Mouse (Mus musculus) midbrain, embryonic 16.5 days (tissue): ENCODE data around the gene Meiob. TPM values are rescaled to one million over a fixed set of nuclear protein-coding genes. Genes with fewer than 3 reads are reported as not detected.

ENCODE experiments used
- ATAC-seq: fragments of 200-750 bp; cut with Nextera tagmentation; 2 replicates; pipeline ENCODE4 v1.8.0; 2017; ENCODE audit warnings: moderate TSS enrichment
- H3K27ac ChIP-seq: fragments of 300-500 bp; sonication (generic); 2 replicates; pipeline ENCODE4 v1.5.1; 2014; ENCODE audit warnings: mild to moderate bottlenecking, low read length, mixed read lengths
- H3K27me3 ChIP-seq: fragments of 300-500 bp; sonication (generic); 2 replicates; pipeline ENCODE4 v1.6.1; 2014; ENCODE audit warnings: low read depth, low read length, mixed read lengths; ENCODE audit not compliant: control insufficient read depth, insufficient read depth
- H3K36me3 ChIP-seq: fragments of 300-500 bp; sonication (generic); 2 replicates; pipeline ENCODE4 v1.6.1; 2014; ENCODE audit warnings: mild to moderate bottlenecking, low read length, moderate library complexity, mixed read lengths; ENCODE audit not compliant: control insufficient read depth, insufficient read depth
- H3K4me1 ChIP-seq: fragments of 300-500 bp; sonication (generic); 2 replicates; pipeline ENCODE4 v1.6.1; 2014; ENCODE audit warnings: mild to moderate bottlenecking, low read length, mixed read lengths; ENCODE audit not compliant: control insufficient read depth, insufficient read depth
- H3K4me2 ChIP-seq: fragments of 300-500 bp; sonication (generic); 2 replicates; pipeline ENCODE4 v1.6.1; 2014; ENCODE audit warnings: mild to moderate bottlenecking, low read length, mixed read lengths
- H3K4me3 ChIP-seq: fragments of 300-500 bp; sonication (generic); 2 replicates; pipeline ENCODE4 v1.5.1; 2014; ENCODE audit warnings: low read depth, mild to moderate bottlenecking, low read length, moderate library complexity, mixed read lengths
- H3K9ac ChIP-seq: fragments of 300-500 bp; sonication (generic); 2 replicates; pipeline ENCODE4 v1.6.1; 2014; ENCODE audit warnings: low read depth, low read length, mixed read lengths
- H3K9me3 ChIP-seq: fragments of 300-500 bp; sonication (generic); replicated peaks from 2 replicates; pipeline ENCODE4 v1.6.1; 2014; ENCODE audit warnings: mild to moderate bottlenecking, low read length, mixed read lengths; ENCODE audit not compliant: control insufficient read depth, poor library complexity, severe bottlenecking
- WGBS: fragments of 180-500 bp; shearing (Covaris S2); extraction: QIAGEN DNeasy Blood & Tissue Kit; methylation state at CpG from one replicate; pipeline ENCODE4 v1.1.7; 2014; 5-methylcytosine and 5-hydroxymethylcytosine counted together
- polyA plus RNA-seq: library from polyadenylated mRNA; unstranded; fragments of >200 nt; fragmentation: Nextera tagmentation; extraction: Ambion mirVana; gene quantifications from 2 replicates; pipeline ENCODE4 v1.2.1, GENCODE M21; 2015

The Meiob gene
- polyA plus RNA-seq, 1 experiment from 2014 or later, result not detected

GRCm38 (mm10) chr17:24812215-24812614 lies 8.1 kb downstream of the Meiob start:
- Histone ChIP-seq H3K9me3 (no peaks in the 10 kb centered on the region), H3K4me3 (no peak overlapping the region), H3K36me3 (no peaks in the 10 kb centered on the region), H3K4me1 (no peaks in the 10 kb centered on the region), H3K27me3 (peaks cover 3% of the 10 kb centered on the region; the same call in 1 of the 2 replicates), H3K9ac (no peak overlapping the region), H3K27ac (no peak overlapping the region), H3K4me2 (no peak overlapping the region)
- WGBS, result 35% methylated on average over 2 of the region's 2 CpGs
- no peak for ATAC-seq

GRCm38 (mm10) chr17:24815256-24815655 lies 11.2 kb downstream of the Meiob start:
- ATAC-seq, result no peak
- WGBS, result 80% methylated on average over 5 of the region's 5 CpGs
- no peaks in the 10 kb centered on the region for H3K36me3 ChIP-seq
- no peak overlapping the region for H3K27ac ChIP-seq
- H3K4me2 ChIP-seq, result no peak overlapping the region
- H3K4me3 ChIP-seq, result no peak overlapping the region
- H3K9me3 ChIP-seq, result no peaks in the 10 kb centered on the region
- H3K27me3 ChIP-seq, result peaks cover 2% of the 10 kb centered on the region; the same call in 1 of the 2 replicates
- H3K4me1 ChIP-seq, result no peaks in the 10 kb centered on the region
- H3K9ac ChIP-seq, result no peak overlapping the region

- ATAC-seq, result no peak
- Histone ChIP-seq H3K9me3 (no peaks in the 10 kb centered on the region), H3K36me3 (no peaks in the 10 kb centered on the region), H3K27ac (no peak overlapping the region), H3K4me2 (no peak overlapping the region), H3K4me1 (no peaks in the 10 kb centered on the region), H3K4me3 (no peak overlapping the region), H3K27me3 (peaks cover 4% of the 10 kb centered on the region; the same call in 1 of the 2 replicates), H3K9ac (no peak overlapping the region)
- WGBS, result 49% methylated on average over 1 of the region's 1 CpGs
Measured at GRCm38 (mm10) chr17:24817503-24817902, 13.4 kb downstream of the Meiob start.

- H3K36me3 ChIP-seq, result no peaks in the 10 kb centered on the region
- H3K4me2 ChIP-seq, result no peak overlapping the region
- no peak overlapping the region for H3K9ac ChIP-seq
- 53% methylated on average over 6 of the region's 6 CpGs for WGBS
- no peak overlapping the region for H3K27ac ChIP-seq
- no peak for ATAC-seq
- H3K4me1 ChIP-seq, result no peaks in the 10 kb centered on the region
- H3K4me3 ChIP-seq, result no peak overlapping the region
- peaks cover 4% of the 10 kb centered on the region; the same call in 1 of the 2 replicates for H3K27me3 ChIP-seq
- H3K9me3 ChIP-seq, result no peaks in the 10 kb centered on the region
Measured at GRCm38 (mm10) chr17:24818172-24818571, 14.1 kb downstream of the Meiob start.

- H3K27ac ChIP-seq, result no peak overlapping the region
- no peak overlapping the region for H3K4me2 ChIP-seq
- no peaks in the 10 kb centered on the region for H3K9me3 ChIP-seq
- H3K4me1 ChIP-seq, result no peaks in the 10 kb centered on the region
- H3K9ac ChIP-seq, result no peak overlapping the region
- peaks cover 4% of the 10 kb centered on the region; the same call in 1 of the 2 replicates for H3K27me3 ChIP-seq
- no peaks in the 10 kb centered on the region for H3K36me3 ChIP-seq
- H3K4me3 ChIP-seq, result no peak overlapping the region
- WGBS, result 78% methylated on average over 2 of the region's 2 CpGs
- ATAC-seq, result no peak
Measured at GRCm38 (mm10) chr17:24819469-24819868, 15.4 kb downstream of the Meiob start.

- 57% methylated on average over 3 of the region's 3 CpGs for WGBS
- H3K27ac ChIP-seq, result no peak overlapping the region
- ATAC-seq, result no peak
- no peak overlapping the region for H3K4me3 ChIP-seq
- H3K9ac ChIP-seq, result no peak overlapping the region
- H3K4me1 ChIP-seq, result no peaks in the 10 kb centered on the region
- H3K9me3 ChIP-seq, result no peaks in the 10 kb centered on the region
- no peak overlapping the region for H3K4me2 ChIP-seq
- H3K36me3 ChIP-seq, result no peaks in the 10 kb centered on the region
- peaks cover 4% of the 10 kb centered on the region; the same call in 1 of the 2 replicates for H3K27me3 ChIP-seq
Measured at GRCm38 (mm10) chr17:24821351-24822280, 17.5 kb downstream of the Meiob start.

GRCm38 (mm10) chr17:24839842-24840241 lies 35.8 kb downstream of the Meiob start, which contains the start of gene Hagh:
Hagh (plus strand) TSS chr17:24840143.
- no peak within 1 kb of the TSS for H3K27ac ChIP-seq
- no peak within 1 kb of the TSS for H3K9ac ChIP-seq
- H3K4me3 ChIP-seq, result no peak within 1 kb of the TSS
- WGBS, result 74% methylated on average over 8 of the region's 8 CpGs
- H3K36me3 ChIP-seq, result no peaks in the 10 kb centered on the region
- H3K4me1 ChIP-seq, result no peaks in the 10 kb centered on the region
- H3K4me2 ChIP-seq, result no peak within 1 kb of the TSS
- no peaks in the 10 kb centered on the region for H3K9me3 ChIP-seq
- H3K27me3 ChIP-seq, result peaks cover 8% of the 10 kb centered on the region
- no peak for ATAC-seq

- no peak for ATAC-seq
Measured at GRCm38 (mm10) chr17:24840341-24840740, 36.3 kb downstream of the Meiob start.

GRCm38 (mm10) chr17:24841133-24841532 lies 37.0 kb downstream of the Meiob start:
- ATAC-seq, result no peak
- Histone ChIP-seq H3K27ac (no peak overlapping the region), H3K4me1 (no peaks in the 10 kb centered on the region), H3K4me2 (no peak overlapping the region), H3K27me3 (peaks cover 5% of the 10 kb centered on the region), H3K36me3 (no peaks in the 10 kb centered on the region), H3K4me3 (no peak overlapping the region), H3K9ac (no peak overlapping the region), H3K9me3 (no peaks in the 10 kb centered on the region)
- 47% methylated on average over 4 of the region's 4 CpGs for WGBS

More at GRCm38 (mm10) chr17:24840341-24840740, 36.3 kb downstream of the Meiob start:
- H3K4me3 ChIP-seq, result no peak overlapping the region
- 62% methylated on average over 5 of the region's 5 CpGs for WGBS
- H3K27me3 ChIP-seq, result peaks cover 8% of the 10 kb centered on the region
- no peak overlapping the region for H3K9ac ChIP-seq
- H3K4me1 ChIP-seq, result no peaks in the 10 kb centered on the region
- H3K9me3 ChIP-seq, result no peaks in the 10 kb centered on the region
- no peak overlapping the region for H3K27ac ChIP-seq
- H3K4me2 ChIP-seq, result no peak overlapping the region
- no peaks in the 10 kb centered on the region for H3K36me3 ChIP-seq
